Mouse (Mus musculus) frontal cortex, postnatal 36 days (tissue): ENCODE results near the gene Polr3b.

Source experiments
- DNase-seq, 2 experiments: peaks; one replicate each; pipeline ENCODE4 v3.0.0; 2022; ENCODE audit warnings: low spot score in 2 of 2

Gene Polr3b

GRCm38 (mm10) chr10:84610783-84611182, 11.3 kb upstream of the Polr3b start:
- DNase-seq, result no peak

GRCm38 (mm10) chr10:84611664-84612063, 10.4 kb upstream of the Polr3b start:
- DNase-seq, result no peak

GRCm38 (mm10) chr10:84612281-84612680, 9.8 kb upstream of the Polr3b start:
- no peak for DNase-seq

GRCm38 (mm10) chr10:84613366-84613765, 8.7 kb upstream of the Polr3b start:
- DNase-seq, result no peak

- no peak for DNase-seq
Observed at GRCm38 (mm10) chr10:84615076-84615475, 7.0 kb upstream of the Polr3b start.

GRCm38 (mm10) chr10:84631182-84631581, 9.1 kb downstream of the Polr3b start:
- DNase-seq, result no peak

- DNase-seq, result no peak
Observed at GRCm38 (mm10) chr10:84632005-84632404, 9.9 kb downstream of the Polr3b start.

GRCm38 (mm10) chr10:84636656-84637055, 14.6 kb downstream of the Polr3b start:
- DNase-seq, result no peak

GRCm38 (mm10) chr10:84638382-84638781, 16.3 kb downstream of the Polr3b start:
- no peak for DNase-seq

GRCm38 (mm10) chr10:84639525-84640287, 17.6 kb downstream of the Polr3b start:
- no peak for DNase-seq

GRCm38 (mm10) chr10:84640861-84641260, 18.8 kb downstream of the Polr3b start:
- DNase-seq, result no peak

- no peak for DNase-seq
Observed at GRCm38 (mm10) chr10:84641576-84641975, 19.5 kb downstream of the Polr3b start.

GRCm38 (mm10) chr10:84645940-84646339, 23.8 kb downstream of the Polr3b start:
- DNase-seq, result no peak

GRCm38 (mm10) chr10:84646506-84647102, 24.5 kb downstream of the Polr3b start:
- peak; percentile 77 to 79 for DNase-seq

GRCm38 (mm10) chr10:84647264-84647663, 25.2 kb downstream of the Polr3b start:
- no peak for DNase-seq

- no peak for DNase-seq
Observed at GRCm38 (mm10) chr10:84648911-84649310, 26.8 kb downstream of the Polr3b start.

GRCm38 (mm10) chr10:84654029-84654428, 31.9 kb downstream of the Polr3b start:
- DNase-seq, result no peak

- no peak for DNase-seq
Observed at GRCm38 (mm10) chr10:84654731-84655130, 32.6 kb downstream of the Polr3b start.

- no peak for DNase-seq
Observed at GRCm38 (mm10) chr10:84656618-84657017, 34.5 kb downstream of the Polr3b start.

- no peak for DNase-seq
Observed at GRCm38 (mm10) chr10:84657437-84658087, 35.5 kb downstream of the Polr3b start.

GRCm38 (mm10) chr10:84658088-84658848, 36.2 kb downstream of the Polr3b start:
- DNase-seq, result no peak

- DNase-seq, result no peak
Observed at GRCm38 (mm10) chr10:84659281-84659680, 37.2 kb downstream of the Polr3b start.
